Mouse (Mus musculus) cerebellum, adult 2 months (tissue): ENCODE results near the gene Ttll6. TPM values are rescaled to one million over a fixed set of nuclear protein-coding genes. Genes with fewer than 3 reads are reported as not detected.

Source experiments
- DNase-seq, 2 experiments: peaks; one replicate each; pipeline ENCODE4 v3.0.0; 2021
- H3K27ac ChIP-seq: fragments of 200-500 bp; 2 replicates; pipeline ENCODE4 v1.5.1; 2012; ENCODE audit warnings: low read length, control low read depth, inconsistent platforms; ENCODE audit not compliant: insufficient read depth
- H3K27me3 ChIP-seq: fragments of 200-500 bp; 2 replicates; pipeline ENCODE4 v1.6.1; 2012; ENCODE audit warnings: inconsistent platforms, mild to moderate bottlenecking, low read length, moderate library complexity; ENCODE audit not compliant: control insufficient read depth, insufficient read depth
- H3K4me1 ChIP-seq: fragments of 200-500 bp; 2 replicates; pipeline ENCODE4 v1.6.1; 2011; ENCODE audit warnings: low read length; ENCODE audit not compliant: control insufficient read depth, insufficient read depth
- H3K4me3 ChIP-seq: fragments of 200-500 bp; replicated peaks from 2 replicates; pipeline ENCODE3; 2011; ENCODE audit warnings: mild to moderate bottlenecking, low read depth, low read length, control low read depth; ENCODE audit not compliant: insufficient read depth
- CTCF ChIP-seq: fragments of 200-500 bp; IDR thresholded peaks from 2 replicates; pipeline ENCODE4 v1.5.1; 2011; ENCODE audit warnings: low read depth, mild to moderate bottlenecking, control low read depth, low read length, moderate library complexity, borderline replicate concordance; ENCODE audit not compliant: insufficient read depth
- POLR2A ChIP-seq: fragments of 200-500 bp; IDR thresholded peaks from 2 replicates; pipeline ENCODE4 v1.6.1; 2011; ENCODE audit warnings: low read length, control low read depth, borderline replicate concordance; ENCODE audit not compliant: insufficient read depth
- WGBS: fragments of 180-500 bp; shearing (Covaris S2); methylation state at CpG from one replicate; pipeline ENCODE4 v1.1.7; 2018; 5-methylcytosine and 5-hydroxymethylcytosine counted together
- polyA plus RNA-seq: library from polyadenylated mRNA; depleted of rRNA; stranded (reverse); fragments of >200 nt; gene quantifications from 2 replicates; pipeline ENCODE4 v1.2.3, GENCODE M21; 2012

The Ttll6 gene
- polyA plus RNA-seq, 1 experiment, result 0.39 TPM

- no peak overlapping the region for H3K27ac ChIP-seq
- H3K4me1 ChIP-seq, result no peaks in the 10 kb centered on the region
- H3K4me3 ChIP-seq, result no peak overlapping the region
- TF ChIP-seq CTCF, result no peak
- TF ChIP-seq POLR2A, result no peak
- no peaks in the 10 kb centered on the region; the same call in 1 of the 2 replicates for H3K27me3 ChIP-seq
- no peak for DNase-seq
- 77% methylated on average over 8 of the region's 8 CpGs for WGBS
These were observed 2.3 kb downstream of the Ttll6 start for GRCm38 (mm10) chr11:96135847-96136246.

GRCm38 (mm10) chr11:96140726-96141175 lies 7.2 kb downstream of the Ttll6 start:
- H3K27ac ChIP-seq, result no peak overlapping the region
- 42% methylated on average over 4 of the region's 4 CpGs for WGBS
- TF ChIP-seq POLR2A (no peak), CTCF (no peak)
- no peak for DNase-seq
- H3K4me1 ChIP-seq, result no peaks in the 10 kb centered on the region
- H3K4me3 ChIP-seq, result no peak overlapping the region
- no peaks in the 10 kb centered on the region; the same call in 1 of the 2 replicates for H3K27me3 ChIP-seq

GRCm38 (mm10) chr11:96143766-96144165 lies 10.2 kb downstream of the Ttll6 start:
- H3K27me3 ChIP-seq, result peaks cover 2% of the 10 kb centered on the region; the same call in 1 of the 2 replicates
- DNase-seq, result no peak
- H3K4me1 ChIP-seq, result no peaks in the 10 kb centered on the region
- TF ChIP-seq CTCF, result no peak
- no peak for TF ChIP-seq POLR2A
- H3K27ac ChIP-seq, result no peak overlapping the region
- H3K4me3 ChIP-seq, result no peak overlapping the region
- WGBS, result 36% methylated on average over 4 of the region's 4 CpGs

GRCm38 (mm10) chr11:96145622-96146270 lies 12.2 kb downstream of the Ttll6 start:
- peak; percentile 57; the same call in 1 of the 2 replicates for TF ChIP-seq CTCF
- no peak for TF ChIP-seq POLR2A
- peak; percentile 15 to 31 for DNase-seq
- Histone ChIP-seq H3K27ac (no peak overlapping the region), H3K4me3 (no peak overlapping the region), H3K4me1 (no peaks in the 10 kb centered on the region), H3K27me3 (peaks cover 2% of the 10 kb centered on the region; the same call in 1 of the 2 replicates)
- WGBS, result 4% methylated on average over 15 of the region's 15 CpGs

GRCm38 (mm10) chr11:96147471-96147870 lies 13.9 kb downstream of the Ttll6 start:
- DNase-seq, result no peak
- TF ChIP-seq POLR2A (no peak), CTCF (no peak)
- Histone ChIP-seq H3K4me1 (no peaks in the 10 kb centered on the region), H3K27me3 (peaks cover 2% of the 10 kb centered on the region; the same call in 1 of the 2 replicates), H3K27ac (no peak overlapping the region), H3K4me3 (no peak overlapping the region)
- WGBS, result 73% methylated on average over 6 of the region's 6 CpGs

GRCm38 (mm10) chr11:96164769-96165168 lies 31.2 kb downstream of the Ttll6 start:
- WGBS, result 63% methylated on average over 12 of the region's 12 CpGs
- Histone ChIP-seq H3K4me1 (no peaks in the 10 kb centered on the region), H3K4me3 (no peak overlapping the region), H3K27ac (no peak overlapping the region), H3K27me3 (no peaks in the 10 kb centered on the region; the same call in 1 of the 2 replicates)
- no peak for DNase-seq
- TF ChIP-seq CTCF, result no peak

GRCm38 (mm10) chr11:96168125-96168524 lies 34.5 kb downstream of the Ttll6 start:
- no peak for TF ChIP-seq CTCF
- TF ChIP-seq POLR2A, result no peak
- Histone ChIP-seq H3K4me3 (no peak overlapping the region), H3K27ac (no peak overlapping the region), H3K4me1 (no peaks in the 10 kb centered on the region), H3K27me3 (peaks cover 4% of the 10 kb centered on the region; the same call in 1 of the 2 replicates)
- DNase-seq, result no peak
- WGBS, result 25% methylated on average over 9 of the region's 9 CpGs

- DNase-seq, result no peak
- Histone ChIP-seq H3K4me1 (no peaks in the 10 kb centered on the region), H3K27ac (no peak overlapping the region), H3K27me3 (peaks cover 7% of the 10 kb centered on the region; the same call in 1 of the 2 replicates), H3K4me3 (no peak overlapping the region)
- 4% methylated on average over 7 of the region's 7 CpGs for WGBS
- TF ChIP-seq POLR2A, result no peak
- no peak for TF ChIP-seq CTCF
These were observed 35.4 kb downstream of the Ttll6 start for GRCm38 (mm10) chr11:96169016-96169415.
